Mouse (Mus musculus) midbrain, embryonic 11.5 days (tissue): Measurements from ENCODE around the gene Igf1r. TPM values are rescaled to one million over a fixed set of nuclear protein-coding genes. Genes with fewer than 3 reads are reported as not detected.

Experiments
- ATAC-seq: fragments of 200-750 bp; cut with Nextera tagmentation; 2 replicates; pipeline ENCODE4 v1.8.0; 2017; ENCODE audit warnings: moderate TSS enrichment, moderate library complexity; ENCODE audit not compliant: low FRiP score
- DNase-seq: peaks from one replicate; pipeline ENCODE4 v3.0.0; 2015; ENCODE audit warnings: low spot score; ENCODE audit errors: missing footprints
- H3K27ac ChIP-seq: fragments of 300-500 bp; sonication (generic); 2 replicates; pipeline ENCODE4 v1.5.1; 2014; ENCODE audit warnings: low read depth, low read length
- H3K27me3 ChIP-seq: fragments of 300-500 bp; sonication (generic); 2 replicates; pipeline ENCODE4 v1.6.1; 2014; ENCODE audit warnings: mild to moderate bottlenecking, low read length, moderate library complexity, mixed read lengths; ENCODE audit not compliant: control insufficient read depth, insufficient read depth
- H3K36me3 ChIP-seq: fragments of 300-500 bp; sonication (generic); 2 replicates; pipeline ENCODE4 v1.6.1; 2014; ENCODE audit warnings: mild to moderate bottlenecking, low read length, moderate library complexity, mixed read lengths; ENCODE audit not compliant: control insufficient read depth, insufficient read depth
- H3K4me1 ChIP-seq: fragments of 300-500 bp; sonication (generic); 2 replicates; pipeline ENCODE4 v1.6.1; 2014; ENCODE audit warnings: low read length; ENCODE audit not compliant: control insufficient read depth, insufficient read depth
- H3K4me2 ChIP-seq: fragments of 300-500 bp; sonication (generic); 2 replicates; pipeline ENCODE4 v1.6.1; 2014; ENCODE audit warnings: mild to moderate bottlenecking, moderate library complexity
- H3K4me3 ChIP-seq: fragments of 300-500 bp; sonication (generic); 2 replicates; pipeline ENCODE4 v1.5.1; 2014; ENCODE audit warnings: low read depth, low read length
- H3K9ac ChIP-seq: fragments of 300-500 bp; sonication (generic); 2 replicates; pipeline ENCODE4 v1.6.1; 2014; ENCODE audit warnings: low read length
- H3K9me3 ChIP-seq: fragments of 300-500 bp; sonication (generic); 2 replicates; pipeline ENCODE4 v1.6.1; 2016; ENCODE audit warnings: low read length; ENCODE audit not compliant: control insufficient read depth
- WGBS: fragments of 180-500 bp; shearing (Covaris S2); extraction: QIAGEN DNeasy Blood & Tissue Kit; methylation state at CpG from one replicate; pipeline ENCODE4 v1.1.7; 2014; 5-methylcytosine and 5-hydroxymethylcytosine counted together
- polyA plus RNA-seq: library from polyadenylated mRNA; unstranded; fragments of >200 nt; fragmentation: Nextera tagmentation; extraction: Ambion mirVana; gene quantifications from 2 replicates; pipeline ENCODE4 v1.2.1, GENCODE M21; 2014

Igf1r gene
- polyA plus RNA-seq, 1 experiment from 2014 or later: 20.0 TPM

DNA sequence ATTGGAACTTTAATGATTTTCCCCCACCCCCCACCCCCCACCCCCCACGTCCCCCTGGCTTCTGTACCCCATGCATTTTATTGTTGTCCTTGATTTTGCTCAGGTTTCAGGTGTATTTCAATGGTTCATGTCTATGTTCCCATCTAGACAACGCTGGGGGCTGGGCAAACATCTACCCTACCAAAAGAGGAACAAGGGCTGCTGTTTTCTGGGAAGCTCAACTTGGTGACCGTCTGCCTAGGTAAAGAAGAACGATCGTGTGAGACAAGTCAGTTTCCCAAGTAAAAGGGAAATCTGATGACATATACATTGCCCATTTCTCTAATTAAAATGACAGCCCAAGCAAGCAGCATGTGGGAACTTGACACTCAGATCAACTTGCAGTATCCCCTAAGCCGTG, 107.1 kb downstream of the Igf1r start:
- Histone ChIP-seq H3K4me1 (peaks cover 10% of the 10 kb centered on the region), H3K27me3 (no peaks in the 10 kb centered on the region), H3K36me3 (no peaks in the 10 kb centered on the region), H3K9ac (no peak overlapping the region), H3K4me3 (no peak overlapping the region), H3K27ac (no peak overlapping the region), H3K9me3 (no peaks in the 10 kb centered on the region), H3K4me2 (no peak overlapping the region)
- ATAC-seq (no peak), DNase-seq (no peak)
- WGBS: 91% methylated on average over 6 of the region's 6 CpGs

DNA sequence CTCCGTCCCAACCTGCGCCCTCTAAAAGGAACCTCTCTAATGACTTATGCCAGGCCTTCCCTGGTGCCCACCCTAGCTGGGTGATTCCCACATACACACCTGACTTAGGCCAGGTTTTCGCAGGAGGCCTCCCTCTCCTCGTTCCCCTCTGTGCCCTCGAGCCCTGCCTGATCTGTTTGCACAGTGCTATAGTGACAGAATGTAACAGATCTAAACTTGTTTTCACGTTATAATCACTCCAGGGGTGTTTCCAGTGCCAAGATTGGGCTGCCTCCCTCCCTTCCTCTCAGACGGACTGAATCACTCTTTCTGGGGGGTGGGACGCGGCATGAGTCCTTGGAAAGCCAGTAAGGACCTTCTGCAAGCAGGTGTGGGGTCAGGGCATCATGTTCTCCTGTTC, 108.8 kb downstream of the Igf1r start:
- DNase-seq (no peak), ATAC-seq (no peak)
- Histone ChIP-seq H3K27ac (no peak overlapping the region), H3K4me3 (no peak overlapping the region), H3K36me3 (no peaks in the 10 kb centered on the region), H3K9me3 (no peaks in the 10 kb centered on the region), H3K9ac (no peak overlapping the region), H3K27me3 (no peaks in the 10 kb centered on the region), H3K4me2 (no peak overlapping the region), H3K4me1 (peaks cover 11% of the 10 kb centered on the region)
- WGBS: 86% methylated on average over 9 of the region's 9 CpGs

DNA sequence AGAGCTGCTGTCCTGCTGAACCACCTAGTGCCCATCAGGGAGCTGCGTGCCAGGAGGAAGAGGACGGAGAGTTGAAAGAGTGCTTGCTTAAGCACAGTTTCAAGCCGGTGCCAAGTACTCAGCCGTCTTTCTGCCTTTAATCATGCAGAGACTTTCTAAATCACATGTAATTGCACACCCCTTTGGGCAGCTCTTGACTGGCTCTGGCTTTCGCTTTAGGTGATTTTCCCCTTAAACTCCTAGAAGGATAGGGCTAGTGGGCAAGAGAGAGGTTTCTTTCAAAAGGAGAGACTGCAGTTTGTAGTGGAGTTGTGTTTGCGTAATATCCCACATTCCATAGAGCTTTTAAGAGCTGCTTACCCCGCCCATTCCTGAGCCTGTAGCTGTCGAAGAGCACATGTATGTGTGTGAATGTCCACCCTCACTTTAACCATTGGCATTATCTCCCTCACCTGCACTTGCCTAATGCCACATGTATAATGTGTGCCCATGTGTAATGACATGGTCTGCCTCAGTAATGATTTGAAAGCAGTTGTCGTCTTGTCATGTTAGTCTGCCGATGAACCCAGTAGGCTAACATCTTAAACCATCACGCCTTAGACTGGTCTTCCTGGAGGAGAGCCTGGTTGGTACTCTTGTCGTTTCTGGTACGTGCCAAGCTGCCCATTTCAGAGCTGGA, 109.7 kb downstream of the Igf1r start:
- Histone ChIP-seq H3K9ac (no peak overlapping the region), H3K4me3 (no peak overlapping the region), H3K27me3 (no peaks in the 10 kb centered on the region), H3K27ac (no peak overlapping the region), H3K36me3 (no peaks in the 10 kb centered on the region), H3K4me1 (peaks cover 11% of the 10 kb centered on the region), H3K9me3 (no peaks in the 10 kb centered on the region), H3K4me2 (no peak overlapping the region)
- ATAC-seq (no peak), DNase-seq (no peak)
- 82% methylated on average over 13 of the region's 13 CpGs for WGBS

- no peak for ATAC-seq
Measured at GRCm38 (mm10) chr7:68062849-68063208, 110.2 kb downstream of the Igf1r start.

GRCm38 (mm10) chr7:68063711-68064110, 111.1 kb downstream of the Igf1r start:
- Histone ChIP-seq H3K4me1 (peaks cover 11% of the 10 kb centered on the region), H3K9me3 (no peaks in the 10 kb centered on the region), H3K4me2 (no peak overlapping the region), H3K4me3 (no peak overlapping the region), H3K27ac (no peak overlapping the region), H3K27me3 (no peaks in the 10 kb centered on the region), H3K36me3 (no peaks in the 10 kb centered on the region), H3K9ac (no peak overlapping the region; the same call in 1 of the 2 replicates)
- DNase-seq (no peak), ATAC-seq (0 out of 2 replicates have a peak, but pooled peaks have one; percentile 11)
- 92% methylated on average over 9 of the region's 9 CpGs for whole genome bisulfite sequencing

More at GRCm38 (mm10) chr7:68062849-68063208, 110.2 kb downstream of the Igf1r start:
- 42% methylated on average over 5 of the region's 5 CpGs for WGBS
- H3K4me3 ChIP-seq: no peak overlapping the region
- no peaks in the 10 kb centered on the region for H3K9me3 ChIP-seq
- H3K4me2 ChIP-seq: no peak overlapping the region
- peaks cover 11% of the 10 kb centered on the region for H3K4me1 ChIP-seq
- H3K27ac ChIP-seq: no peak overlapping the region
- no peak for DNase-seq
- no peaks in the 10 kb centered on the region for H3K27me3 ChIP-seq
- H3K36me3 ChIP-seq: no peaks in the 10 kb centered on the region
- no peak overlapping the region for H3K9ac ChIP-seq

GRCm38 (mm10) chr7:68064120-68064519, 111.5 kb downstream of the Igf1r start:
- no peak overlapping the region for H3K4me3 ChIP-seq
- H3K9me3 ChIP-seq: no peaks in the 10 kb centered on the region
- no peaks in the 10 kb centered on the region for H3K27me3 ChIP-seq
- H3K27ac ChIP-seq: no peak overlapping the region
- DNase-seq (no peak), ATAC-seq (no peak)
- no peak overlapping the region for H3K4me2 ChIP-seq
- no peak overlapping the region for H3K9ac ChIP-seq
- H3K36me3 ChIP-seq: no peaks in the 10 kb centered on the region
- 92% methylated on average over 8 of the region's 8 CpGs for WGBS
- H3K4me1 ChIP-seq: peaks cover 11% of the 10 kb centered on the region

DNA sequence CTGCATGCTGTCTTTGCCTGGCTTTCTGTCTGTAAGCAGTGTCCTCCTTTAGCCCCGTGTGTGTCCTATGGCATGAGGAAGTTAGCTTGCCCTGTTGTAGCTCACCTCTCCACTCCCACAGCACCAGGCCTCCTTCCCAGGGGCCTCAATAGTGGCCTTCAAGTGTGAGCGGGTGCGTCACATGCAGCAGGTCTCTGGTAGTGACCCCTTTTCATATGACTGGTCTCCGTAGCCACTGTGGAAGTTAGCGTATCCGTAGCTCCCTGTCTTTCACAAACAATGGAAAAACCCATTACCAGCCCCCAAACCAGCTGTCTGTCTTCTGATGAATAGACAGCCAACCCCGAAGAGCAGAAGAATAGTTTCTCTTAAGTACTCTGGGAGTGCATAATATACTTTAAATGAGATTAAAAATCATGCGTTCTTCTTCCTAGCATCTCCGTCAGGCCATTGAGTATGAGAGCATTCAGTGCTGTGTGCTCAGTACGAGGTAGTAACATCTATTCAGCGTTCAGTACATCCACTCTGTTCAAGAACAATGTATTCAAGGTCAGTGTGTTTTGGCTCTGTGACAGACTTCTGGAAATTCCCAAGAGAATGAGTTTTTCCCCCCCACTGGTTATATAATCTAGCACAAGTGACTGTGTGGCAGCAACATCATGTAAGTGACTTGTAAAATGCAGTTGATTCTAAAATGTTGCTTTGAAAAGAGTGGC, 112.2 kb downstream of the Igf1r start:
- WGBS: 37% methylated on average over 11 of the region's 11 CpGs
- no peak overlapping the region for H3K9ac ChIP-seq

GRCm38 (mm10) chr7:68065904-68066303, 113.3 kb downstream of the Igf1r start:
- WGBS: 96% methylated on average over 6 of the region's 6 CpGs
- no peak for ATAC-seq

More for the DNA sequence above, 112.2 kb downstream of the Igf1r start:
- H3K36me3 ChIP-seq: no peaks in the 10 kb centered on the region
- peak; percentile 55; the same call in 1 of the 2 replicates for ATAC-seq
- H3K4me3 ChIP-seq: no peak overlapping the region
- no peaks in the 10 kb centered on the region for H3K9me3 ChIP-seq
- DNase-seq: peak; percentile 86
- peaks cover 11% of the 10 kb centered on the region for H3K4me1 ChIP-seq
- H3K4me2 ChIP-seq: no peak overlapping the region
- no peak overlapping the region for H3K27ac ChIP-seq
- H3K27me3 ChIP-seq: no peaks in the 10 kb centered on the region

DNA sequence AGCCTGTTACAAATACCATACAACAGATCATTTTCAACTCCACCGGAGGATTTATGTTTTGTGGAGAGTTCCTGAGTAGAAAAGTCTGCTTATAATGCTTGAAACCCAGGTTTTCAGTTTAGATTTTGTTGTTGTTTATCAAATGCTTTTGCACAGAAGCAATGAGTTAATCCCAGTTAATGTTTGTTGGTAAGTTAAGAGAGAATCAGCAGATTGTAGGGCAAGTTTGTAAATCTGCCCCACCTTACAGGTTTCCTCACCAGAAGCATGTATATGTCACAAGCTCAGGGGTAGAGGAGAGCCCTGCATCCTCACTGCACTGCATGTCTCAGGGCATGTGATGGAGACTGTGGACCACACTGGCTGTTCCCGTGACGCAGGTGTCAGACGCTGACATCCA, 114.7 kb downstream of the Igf1r start:
- no peaks in the 10 kb centered on the region for H3K36me3 ChIP-seq
- H3K4me2 ChIP-seq: no peak overlapping the region
- no peak overlapping the region for H3K27ac ChIP-seq
- H3K27me3 ChIP-seq: no peaks in the 10 kb centered on the region
- WGBS: 93% methylated on average over 4 of the region's 4 CpGs
- H3K4me1 ChIP-seq: peaks cover 11% of the 10 kb centered on the region
- ATAC-seq: no peak
- no peak overlapping the region for H3K9ac ChIP-seq
- H3K4me3 ChIP-seq: no peak overlapping the region
- no peak for DNase-seq
- no peaks in the 10 kb centered on the region for H3K9me3 ChIP-seq

More at GRCm38 (mm10) chr7:68065904-68066303, 113.3 kb downstream of the Igf1r start:
- H3K4me1 ChIP-seq: peaks cover 11% of the 10 kb centered on the region
- no peak overlapping the region for H3K9ac ChIP-seq
- no peaks in the 10 kb centered on the region for H3K9me3 ChIP-seq
- H3K4me2 ChIP-seq: no peak overlapping the region
- no peak overlapping the region for H3K4me3 ChIP-seq
- no peak overlapping the region for H3K27ac ChIP-seq
- no peak for DNase-seq
- H3K36me3 ChIP-seq: no peaks in the 10 kb centered on the region
- no peaks in the 10 kb centered on the region for H3K27me3 ChIP-seq
